Mouse (Mus musculus): ENCODE data around the gene Acss2.

DNA sequence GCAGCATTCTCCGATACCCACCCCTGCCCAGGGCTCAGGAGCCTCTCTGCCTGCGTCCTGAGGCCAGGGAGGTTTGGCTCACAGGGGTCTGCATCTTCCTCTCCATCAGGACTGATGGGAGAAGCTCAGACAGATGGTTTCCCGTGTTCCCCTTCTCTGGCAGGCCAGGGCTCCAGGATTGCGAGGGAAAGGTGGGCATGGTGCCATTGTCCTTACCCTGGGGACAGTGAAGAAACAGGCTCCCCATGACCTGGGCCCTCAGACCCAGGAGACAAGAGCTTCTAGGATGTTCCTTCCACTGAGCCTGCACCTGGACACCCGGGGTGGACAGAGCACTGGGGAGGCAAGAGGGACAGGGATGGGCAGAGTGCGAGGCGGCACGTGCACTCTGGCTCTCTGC is 116.8 kb downstream of the Acss2 start:
- TF ChIP-seq CTCF (IDR thresholded peaks at IDR 0.05; ENCODE audit: low read depth, low read length) (no peak), POLR2A (IDR thresholded peaks at IDR 0.05; ENCODE audit: borderline replicate concordance, low read depth, low read length) (no peak)

Measured in bone marrow macrophage, adult 2 months (primary cell).